Mouse (Mus musculus): ENCODE measurements around the gene Slco1a4. TPM values are rescaled to one million over a fixed set of nuclear protein-coding genes. Genes with fewer than 3 reads are reported as not detected.
"Not testable (repeated sequence)": the region's sequence is repeated elsewhere in the genome, so short reads cannot be mapped to it uniquely, and the experiment has no call there.

Slco1a4 gene
- 0.06 and 0.09 TPM in 2 replicates for polyA plus RNA-seq (2015; fragmentation: Nextera tagmentation; extraction: Ambion mirVana)

DNA sequence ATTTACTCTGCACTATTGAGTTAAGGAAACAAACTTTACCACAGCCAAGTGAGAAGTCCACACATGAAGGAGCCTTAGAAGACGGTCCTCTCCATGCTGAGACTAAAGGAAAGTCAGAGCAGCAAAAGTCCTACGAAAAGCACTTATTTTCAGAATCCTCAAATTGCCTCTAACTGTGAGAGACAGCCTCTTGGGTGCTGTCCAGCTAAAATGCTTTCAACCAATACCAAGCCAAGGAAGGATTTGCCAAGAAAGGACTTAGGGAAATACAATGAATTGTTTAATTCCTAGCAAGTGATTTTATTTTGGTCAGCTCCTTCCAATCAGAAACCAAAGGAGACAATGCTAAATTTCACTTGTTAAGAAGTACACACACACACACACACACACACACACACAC, at the start of gene Slco1a4:
Gene Slco1a4, minus strand, starts transcription at position 115 of the 400 bp plus-strand sequence.
- no peak within 1 kb of the TSS for H3K27ac ChIP-seq
- H3K27me3 ChIP-seq, result no peaks in the 10 kb centered on the region
- no peak within 1 kb of the TSS for H3K4me2 ChIP-seq
- WGBS, result 64% methylated on average over 2 of the region's 2 CpGs
- H3K9ac ChIP-seq, result no peak within 1 kb of the TSS
- H3K4me3 ChIP-seq, result no peak within 1 kb of the TSS
- H3K4me1 ChIP-seq (replicated peaks), result no peaks in the 10 kb centered on the region
- ATAC-seq (replicated peaks; ENCODE audit: insufficient number of reproducible peaks, insufficient read depth, low FRiP score, low read depth), result no peak
- H3K36me3 ChIP-seq, result no peaks in the 10 kb centered on the region
- H3K9me3 ChIP-seq (replicated peaks), result no peaks in the 10 kb centered on the region

DNA sequence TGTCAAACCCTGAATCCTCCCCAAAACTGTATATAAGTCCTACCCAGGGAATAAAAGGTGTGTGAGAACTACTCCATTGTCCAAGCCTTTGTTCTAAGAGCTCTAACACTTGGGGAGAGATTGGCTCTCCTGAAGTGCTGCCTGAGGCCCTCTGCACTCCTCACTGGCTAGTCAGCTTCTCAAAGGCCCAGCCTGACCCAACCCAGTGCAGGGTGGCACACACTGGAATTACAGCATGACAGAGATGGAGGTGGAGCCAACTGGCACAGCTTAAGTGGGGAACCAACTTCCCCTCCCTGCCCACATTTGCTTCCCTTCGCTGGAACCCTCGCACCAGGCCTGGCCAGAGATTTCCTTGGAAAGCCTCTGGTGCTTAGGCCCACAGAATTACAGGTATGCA, 42.2 kb upstream of the Slco1a4 start:
- Histone ChIP-seq H3K27me3 (no peaks in the 10 kb centered on the region), H3K4me1 (replicated peaks) (no peaks in the 10 kb centered on the region), H3K4me3 (no peak overlapping the region), H3K27ac (no peak overlapping the region), H3K9me3 (replicated peaks) (no peaks in the 10 kb centered on the region), H3K4me2 (no peak overlapping the region), H3K36me3 (no peaks in the 10 kb centered on the region), H3K9ac (no peak overlapping the region)
- no peak for ATAC-seq (replicated peaks; ENCODE audit: insufficient number of reproducible peaks, insufficient read depth, low FRiP score, low read depth)
- 66% methylated on average over 2 of the region's 2 CpGs for WGBS

DNA sequence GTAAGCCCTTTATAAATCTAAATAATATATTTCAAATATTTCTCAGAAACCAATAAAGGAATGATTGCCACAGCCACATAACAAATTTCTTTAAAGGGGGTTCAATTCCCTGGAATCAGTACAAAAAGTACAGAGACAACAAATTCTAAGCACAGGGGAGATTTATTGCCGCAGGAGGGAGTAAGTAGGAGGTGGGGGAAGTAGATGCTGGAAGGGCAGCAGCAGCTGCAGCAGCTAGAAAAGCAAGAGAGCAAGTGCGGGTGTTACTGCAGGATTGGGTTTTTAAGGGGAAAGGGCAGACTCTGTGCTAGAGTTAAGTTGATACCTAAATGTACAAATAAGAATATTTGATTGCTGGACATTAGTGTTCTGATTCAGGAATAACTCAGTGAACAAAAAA, 33.7 kb upstream of the Slco1a4 start:
- H3K9me3 ChIP-seq (replicated peaks), result no peaks in the 10 kb centered on the region
- ATAC-seq (replicated peaks; ENCODE audit: insufficient number of reproducible peaks, insufficient read depth, low FRiP score, low read depth), result no peak
- 55% methylated on average over 2 of the region's 2 CpGs for WGBS

DNA sequence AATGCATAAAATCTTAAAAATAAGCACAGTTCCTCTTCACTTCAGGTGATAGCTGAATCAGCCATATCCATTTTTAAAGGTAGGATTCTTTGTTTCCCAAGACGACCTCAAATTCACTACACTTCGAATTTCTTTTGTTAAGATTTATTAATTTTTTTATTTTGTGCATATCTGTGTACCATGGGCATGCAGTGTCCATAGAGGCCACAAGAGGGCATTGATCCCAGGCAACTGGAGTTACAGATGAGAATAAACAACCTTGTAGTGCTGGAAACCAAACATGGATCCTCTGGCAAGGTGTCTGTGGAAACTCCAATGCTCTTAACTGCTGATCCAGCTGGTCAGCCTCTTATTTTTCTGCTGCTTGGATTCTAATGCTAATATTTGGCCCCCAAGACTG, 32.2 kb upstream of the Slco1a4 start:
- WGBS, result 60% methylated on average over 2 of the region's 2 CpGs
- no peak overlapping the region for H3K9ac ChIP-seq
- no peak overlapping the region for H3K27ac ChIP-seq
- no peak for ATAC-seq (replicated peaks; ENCODE audit: insufficient number of reproducible peaks, insufficient read depth, low FRiP score, low read depth)
- no peak overlapping the region for H3K4me3 ChIP-seq
- no peaks in the 10 kb centered on the region for H3K9me3 ChIP-seq (replicated peaks)
- no peaks in the 10 kb centered on the region for H3K4me1 ChIP-seq (replicated peaks)
- no peak overlapping the region for H3K4me2 ChIP-seq
- no peaks in the 10 kb centered on the region for H3K36me3 ChIP-seq
- H3K27me3 ChIP-seq, result no peaks in the 10 kb centered on the region

More for the DNA sequence above, 33.7 kb upstream of the Slco1a4 start:
- H3K4me3 ChIP-seq, result no peak overlapping the region
- no peak overlapping the region for H3K27ac ChIP-seq
- H3K4me1 ChIP-seq (replicated peaks), result no peaks in the 10 kb centered on the region
- H3K36me3 ChIP-seq, result no peaks in the 10 kb centered on the region
- H3K9ac ChIP-seq, result no peak overlapping the region
- H3K4me2 ChIP-seq, result no peak overlapping the region
- no peaks in the 10 kb centered on the region for H3K27me3 ChIP-seq

DNA sequence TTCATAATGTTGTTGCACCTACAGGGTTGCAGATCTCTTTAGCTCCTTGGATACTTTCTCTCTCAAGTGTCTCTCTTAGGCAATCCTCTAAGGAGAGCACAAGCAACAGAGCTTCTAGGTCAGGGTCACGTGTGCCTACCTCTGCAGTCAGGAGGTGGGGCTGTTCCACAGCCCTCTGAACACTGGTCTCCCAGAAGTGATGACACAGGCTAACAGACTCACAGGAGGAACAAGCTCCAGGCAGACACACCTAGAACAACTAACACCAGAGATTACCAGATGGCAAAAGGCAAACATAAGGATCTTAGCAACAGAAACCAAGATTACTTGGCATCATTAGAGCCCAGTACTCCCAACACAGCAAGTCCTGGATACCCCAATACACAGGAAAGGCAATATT, 26.6 kb upstream of the Slco1a4 start:
- H3K9me3 ChIP-seq (replicated peaks), result no peaks in the 10 kb centered on the region
- no peak overlapping the region for H3K4me3 ChIP-seq
- 43% methylated on average over 1 of the region's 1 CpGs for WGBS
- H3K36me3 ChIP-seq, result no peaks in the 10 kb centered on the region
- H3K27me3 ChIP-seq, result no peaks in the 10 kb centered on the region
- H3K4me1 ChIP-seq (replicated peaks), result no peaks in the 10 kb centered on the region
- no peak overlapping the region for H3K4me2 ChIP-seq
- no peak overlapping the region for H3K9ac ChIP-seq
- no peak; the same call in 1 of the 2 replicates for ATAC-seq (replicated peaks; ENCODE audit: insufficient number of reproducible peaks, insufficient read depth, low FRiP score, low read depth)
- no peak overlapping the region for H3K27ac ChIP-seq

DNA sequence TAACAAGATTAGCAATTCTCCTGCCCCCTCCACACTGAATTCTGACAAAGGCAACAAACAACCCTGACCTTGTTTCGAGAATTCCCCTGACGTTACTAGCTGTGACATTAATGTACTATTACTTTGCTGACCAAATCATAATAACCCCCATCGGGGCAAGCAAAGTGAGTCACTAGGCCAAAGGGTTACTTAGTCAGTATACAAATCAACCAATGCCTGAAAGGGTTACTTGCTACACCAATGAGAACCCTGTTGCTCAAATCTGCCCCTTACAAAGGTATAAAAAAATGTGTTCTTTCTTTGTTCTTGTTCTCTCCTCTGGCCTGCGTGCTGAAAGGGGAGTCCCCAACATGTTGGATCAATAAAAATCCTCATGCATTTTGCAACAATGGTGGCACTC, 19.7 kb upstream of the Slco1a4 start:
- ATAC-seq (replicated peaks; ENCODE audit: insufficient number of reproducible peaks, insufficient read depth, low FRiP score, low read depth); H3K27ac ChIP-seq; H3K27me3 ChIP-seq; H3K4me3 ChIP-seq; H3K9me3 ChIP-seq (replicated peaks); H3K4me2 ChIP-seq; H3K36me3 ChIP-seq; H3K9ac ChIP-seq; H3K4me1 ChIP-seq (replicated peaks): not testable (repeated sequence)
- WGBS, result 72% methylated on average over 4 of the region's 4 CpGs

DNA sequence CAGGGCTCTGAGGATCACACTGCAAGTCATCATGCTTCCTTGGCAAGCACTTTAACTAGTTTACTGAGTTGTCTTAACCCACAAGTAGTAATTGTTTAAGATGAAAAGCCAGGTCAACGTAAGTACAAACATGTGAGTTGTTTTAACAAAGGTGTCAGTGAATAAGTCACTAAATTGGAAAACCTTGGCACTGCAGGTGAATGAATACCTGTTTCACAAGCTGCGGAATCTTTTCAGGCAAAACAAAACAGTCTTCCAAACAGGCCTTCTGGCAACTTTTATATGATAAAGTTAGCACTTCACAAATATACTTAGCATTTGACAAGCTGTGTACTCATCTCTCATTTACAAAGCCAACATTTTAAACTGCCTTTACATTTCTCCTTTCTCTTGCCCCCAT, 15.7 kb upstream of the Slco1a4 start:
- Histone ChIP-seq H3K4me1 (replicated peaks) (no peaks in the 10 kb centered on the region), H3K27me3 (no peaks in the 10 kb centered on the region), H3K4me3 (no peak overlapping the region), H3K9ac (no peak overlapping the region), H3K9me3 (replicated peaks) (no peaks in the 10 kb centered on the region), H3K4me2 (no peak overlapping the region), H3K36me3 (no peaks in the 10 kb centered on the region), H3K27ac (no peak overlapping the region)
- WGBS, result 79% methylated on average over 2 of the region's 2 CpGs
- no peak for ATAC-seq (replicated peaks; ENCODE audit: insufficient number of reproducible peaks, insufficient read depth, low FRiP score, low read depth)

DNA sequence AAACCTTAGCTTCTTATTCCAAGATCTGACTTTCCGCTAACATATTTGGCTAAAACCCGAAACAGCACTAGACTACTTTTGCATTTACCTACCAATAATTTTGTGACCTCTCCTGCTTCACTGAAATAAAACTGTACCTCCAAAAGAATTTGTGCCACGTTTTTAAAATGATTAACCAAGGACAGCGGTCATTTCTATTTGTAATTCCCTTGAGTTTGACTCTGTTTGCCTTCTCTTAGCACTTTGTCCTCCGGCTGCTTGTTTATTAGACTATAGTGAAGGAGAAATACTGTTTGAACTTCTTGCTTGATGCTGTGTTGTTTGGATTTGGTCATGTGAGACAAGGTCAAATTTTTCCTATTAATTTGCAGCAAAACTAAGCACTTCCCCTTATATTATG, 12.7 kb upstream of the Slco1a4 start:
- WGBS, result 79% methylated on average over 5 of the region's 5 CpGs
- no peaks in the 10 kb centered on the region for H3K36me3 ChIP-seq
- no peaks in the 10 kb centered on the region for H3K4me1 ChIP-seq (replicated peaks)
- no peak for ATAC-seq (replicated peaks; ENCODE audit: insufficient number of reproducible peaks, insufficient read depth, low FRiP score, low read depth)
- no peak overlapping the region for H3K27ac ChIP-seq
- no peak overlapping the region for H3K4me2 ChIP-seq
- no peaks in the 10 kb centered on the region for H3K9me3 ChIP-seq (replicated peaks)
- H3K9ac ChIP-seq, result no peak overlapping the region
- no peaks in the 10 kb centered on the region for H3K27me3 ChIP-seq
- no peak overlapping the region for H3K4me3 ChIP-seq

DNA sequence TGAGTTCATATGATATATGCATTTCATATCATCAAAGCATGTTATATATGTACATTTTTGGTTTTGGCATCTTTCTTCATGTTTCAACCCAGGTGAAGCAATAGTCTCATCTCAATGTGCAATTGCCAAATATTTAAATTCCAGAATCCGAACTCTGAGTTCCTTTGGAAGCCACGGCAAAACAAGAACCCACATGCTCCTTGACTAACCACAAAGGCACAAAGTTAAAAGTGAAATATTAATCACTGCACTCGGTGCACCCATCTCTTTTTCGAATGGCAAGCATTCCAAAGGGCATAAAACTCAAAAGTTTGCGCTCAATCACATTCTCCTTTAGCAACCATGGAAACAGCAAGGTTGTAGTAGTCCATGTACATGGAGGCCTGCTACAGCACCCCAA, 10.0 kb upstream of the Slco1a4 start:
- Histone ChIP-seq H3K27ac (no peak overlapping the region), H3K27me3 (no peaks in the 10 kb centered on the region), H3K36me3 (no peaks in the 10 kb centered on the region), H3K9ac (no peak overlapping the region), H3K4me3 (no peak overlapping the region), H3K4me2 (no peak overlapping the region), H3K4me1 (replicated peaks) (no peaks in the 10 kb centered on the region), H3K9me3 (replicated peaks) (no peaks in the 10 kb centered on the region)
- WGBS, result 83% methylated on average over 5 of the region's 5 CpGs
- no peak for ATAC-seq (replicated peaks; ENCODE audit: insufficient number of reproducible peaks, insufficient read depth, low FRiP score, low read depth)

DNA sequence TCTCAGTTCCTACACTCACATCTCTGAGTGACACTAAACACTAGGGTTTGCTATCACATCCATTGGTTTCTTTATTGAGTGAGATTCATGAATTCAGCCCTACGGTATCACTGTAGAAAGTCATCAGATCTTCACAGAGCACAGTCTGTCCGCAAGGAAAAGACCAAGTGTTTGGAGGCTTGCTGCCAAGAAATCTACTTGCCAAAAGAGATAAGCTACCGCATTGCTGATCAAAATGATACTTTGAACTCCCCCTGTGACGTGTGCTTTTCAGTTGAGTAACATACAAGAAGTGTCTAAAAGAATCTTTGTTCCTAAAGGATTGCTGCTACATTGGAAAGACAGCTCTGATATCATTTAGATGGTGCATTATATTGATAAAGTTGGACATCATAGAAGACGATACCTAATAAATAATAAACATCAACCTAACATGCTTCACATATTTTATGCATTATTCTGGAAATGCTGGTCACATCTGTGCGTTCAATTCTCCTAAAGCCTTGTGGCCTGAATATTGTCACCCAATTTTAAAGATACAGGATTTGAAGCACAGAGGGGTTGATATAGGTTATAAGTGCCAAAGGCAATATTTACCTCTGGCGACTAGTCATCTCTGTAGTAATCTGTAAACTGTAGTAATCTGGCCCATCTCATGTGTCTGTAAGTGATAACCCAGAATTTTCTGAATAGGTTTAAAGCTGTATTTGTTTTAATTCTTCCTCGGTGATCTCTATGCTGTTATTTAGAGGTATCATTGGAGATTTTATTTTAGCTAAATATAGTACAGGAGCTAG, 1.9 kb upstream of the Slco1a4 start:
- Histone ChIP-seq H3K4me1 (replicated peaks) (no peaks in the 10 kb centered on the region), H3K4me2 (no peak overlapping the region), H3K36me3 (no peaks in the 10 kb centered on the region), H3K9ac (no peak overlapping the region), H3K27ac (no peak overlapping the region), H3K9me3 (replicated peaks) (no peaks in the 10 kb centered on the region), H3K4me3 (no peak overlapping the region), H3K27me3 (no peaks in the 10 kb centered on the region)
- no peak for ATAC-seq (replicated peaks; ENCODE audit: insufficient number of reproducible peaks, insufficient read depth, low FRiP score, low read depth)
- 58% methylated on average over 8 of the region's 8 CpGs for WGBS

DNA sequence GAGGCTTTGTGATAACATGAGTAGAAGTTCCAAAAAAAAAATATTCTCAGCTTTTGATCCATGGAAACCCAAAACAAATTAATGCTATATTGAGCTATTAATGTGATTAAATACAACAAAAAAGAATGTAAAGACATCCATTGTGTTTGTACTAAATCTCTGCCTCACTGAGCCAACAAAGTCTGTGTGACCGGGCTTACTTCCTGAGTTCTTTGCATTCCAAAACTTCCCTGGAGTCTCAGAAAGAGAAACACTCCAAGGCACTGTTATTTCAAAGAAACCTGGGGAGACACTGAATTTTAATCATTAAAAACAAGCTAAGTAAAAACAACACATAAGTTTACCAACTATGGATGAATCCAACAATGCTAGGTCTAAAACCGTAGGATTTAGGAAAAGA, 2.4 kb downstream of the Slco1a4 start:
- WGBS, result 47% methylated on average over 2 of the region's 2 CpGs

DNA sequence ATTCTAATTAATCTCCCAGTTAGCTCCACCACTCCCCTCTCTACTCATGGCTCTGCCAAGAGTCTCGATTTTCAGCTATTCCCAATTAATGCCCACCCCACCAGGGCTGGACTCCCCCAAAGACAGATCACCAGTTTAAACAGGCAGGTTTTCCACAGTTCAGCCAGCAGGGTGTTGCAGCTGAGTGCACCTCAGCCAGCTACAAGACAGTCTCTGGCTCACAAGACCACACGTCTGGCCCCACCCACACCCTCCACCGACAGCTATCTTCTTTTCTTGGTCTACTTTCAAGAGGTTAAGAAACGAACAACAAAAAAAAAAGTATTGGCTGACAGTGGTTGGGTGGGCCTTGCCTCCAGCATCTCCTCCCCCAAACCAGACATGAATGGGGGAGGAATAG, 6.9 kb downstream of the Slco1a4 start:
- Histone ChIP-seq H3K9me3 (replicated peaks) (no peaks in the 10 kb centered on the region), H3K27ac (no peak overlapping the region), H3K4me2 (no peak overlapping the region), H3K36me3 (no peaks in the 10 kb centered on the region), H3K4me3 (no peak overlapping the region), H3K9ac (no peak overlapping the region), H3K4me1 (replicated peaks) (no peaks in the 10 kb centered on the region), H3K27me3 (no peaks in the 10 kb centered on the region)
- no peak for ATAC-seq (replicated peaks; ENCODE audit: insufficient number of reproducible peaks, insufficient read depth, low FRiP score, low read depth)
- WGBS, result 16% methylated on average over 4 of the region's 4 CpGs

More for the DNA sequence above, 2.4 kb downstream of the Slco1a4 start:
- H3K27me3 ChIP-seq, result no peaks in the 10 kb centered on the region
- no peak overlapping the region for H3K4me2 ChIP-seq
- no peak for ATAC-seq (replicated peaks; ENCODE audit: insufficient number of reproducible peaks, insufficient read depth, low FRiP score, low read depth)
- H3K9ac ChIP-seq, result no peak overlapping the region
- H3K36me3 ChIP-seq, result no peaks in the 10 kb centered on the region
- no peak overlapping the region for H3K27ac ChIP-seq
- no peak overlapping the region for H3K4me3 ChIP-seq
- no peaks in the 10 kb centered on the region for H3K4me1 ChIP-seq (replicated peaks)
- H3K9me3 ChIP-seq (replicated peaks), result no peaks in the 10 kb centered on the region
